Comparison of ENCODE assay signal across 23 mouse cellular contexts in the genomic region with DNA sequence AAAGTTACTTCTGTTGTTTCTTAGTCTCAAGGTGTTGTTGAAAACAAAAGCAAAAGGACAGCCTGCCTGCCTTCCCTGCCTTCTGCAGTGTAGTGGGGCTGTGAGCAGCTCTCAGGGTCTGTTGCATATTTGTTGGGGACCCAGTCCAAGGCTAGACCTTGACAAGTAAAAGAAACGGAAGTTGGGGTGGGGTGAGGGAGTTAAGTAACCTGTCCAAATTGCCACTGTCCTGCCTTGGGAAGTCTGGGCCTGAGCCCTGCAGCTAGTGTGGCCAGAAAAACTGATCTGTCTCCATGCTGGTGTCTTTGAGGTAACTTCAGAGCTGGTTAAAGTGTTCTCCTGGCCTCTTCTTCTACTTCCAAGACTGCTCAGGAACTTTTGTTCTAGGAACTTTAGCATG.
A peak's percentile ranks its signal among the peaks of the same experiment; 100 is the strongest.
DNase-seq lines count a peak whose midpoint lies in the region; ATAC-seq and TF ChIP-seq lines count a peak whose summit lies in the region.
"Had no signal": no experiment of that assay in that cellular context is flagged by ENCODE, and none has a peak within 500 bp of the region (broad histone marks: within the 10 kb centered on the region; RNA-seq: fewer than 3 reads in every experiment).

No protein-coding gene starts in this region.

- 60% methylated on average over 1 of the region's 1 CpGs for WGBS in liver, postnatal 0 days (ENCODE audit: insufficient replicate concordance)
- 62% methylated on average over 1 of the region's 1 CpGs for WGBS in liver, embryonic 12.5 days (ENCODE audit: insufficient replicate concordance)

- no peaks in the 10 kb centered on the region for H3K9me3 ChIP-seq in liver, postnatal 0 days (ENCODE audit: low read length)
- no peaks in the 10 kb centered on the region for H3K9me3 ChIP-seq in liver, embryonic 12.5 days (replicated peaks)
- H3K9me3 ChIP-seq: embryonic facial prominence, embryonic 10.5 days; embryonic facial prominence, embryonic 12.5 days; forebrain, embryonic 13.5 days; forebrain, embryonic 15.5 days; G1E had no signal

- H3K9ac ChIP-seq in liver, postnatal 0 days (replicated peaks), result no peak overlapping the region
- H3K9ac ChIP-seq in liver, embryonic 12.5 days, result no peak overlapping the region
- H3K9ac ChIP-seq: embryonic facial prominence, embryonic 12.5 days; forebrain, embryonic 13.5 days; forebrain, embryonic 15.5 days had no signal

- no peak for TF ChIP-seq CTCF in liver, postnatal 0 days (IDR thresholded peaks at IDR 0.05; ENCODE audit: low read depth)

- peak; percentile 80 for DNase-seq in heart, adult 11 months
- DNase-seq in heart, postnatal 25 days (ENCODE audit: low spot score), result no peak
- DNase-seq in liver, postnatal 0 days, result peak; percentile 7
- DNase-seq: adrenal gland, adult 8-10 months; adrenal gland, postnatal 14 days; adrenal gland, postnatal 36 days; B cell, adult 2 months; cerebellum, adult 11-12 months; cerebellum, adult 2 months; cerebellum, adult 9-10 months; cerebellum, postnatal 10 days; cerebellum, postnatal 25 days had no signal

- intact Hi-C loops in heart, postnatal 25 days (cut with DNase I), result no loop called here

- H3K36me3 ChIP-seq in liver, postnatal 0 days (replicated peaks; ENCODE audit: insufficient read depth, low read length), result no peaks in the 10 kb centered on the region
- H3K36me3 ChIP-seq in liver, embryonic 12.5 days, result no peaks in the 10 kb centered on the region
- H3K36me3 ChIP-seq: embryonic facial prominence, embryonic 10.5 days; embryonic facial prominence, embryonic 12.5 days; forebrain, embryonic 15.5 days; G1E had no signal

- H3K4me3 ChIP-seq in liver, postnatal 0 days (ENCODE audit: low read depth, low read length), result no peak overlapping the region
- H3K4me3 ChIP-seq in liver, embryonic 12.5 days, result no peak overlapping the region
- H3K4me3 ChIP-seq: embryonic facial prominence, embryonic 10.5 days; embryonic facial prominence, embryonic 12.5 days; forebrain, embryonic 13.5 days; forebrain, embryonic 15.5 days had no signal

- no peak overlapping the region for H3K4me2 ChIP-seq in liver, postnatal 0 days (ENCODE audit: low read depth, low read length)
- H3K4me2 ChIP-seq in liver, embryonic 12.5 days, result no peak overlapping the region
- H3K4me2 ChIP-seq: embryonic facial prominence, embryonic 12.5 days; forebrain, embryonic 13.5 days; forebrain, embryonic 15.5 days had no signal

- no peak overlapping the region for H3K27ac ChIP-seq in liver, postnatal 0 days (ENCODE audit: low read depth)
- H3K27ac ChIP-seq in liver, embryonic 12.5 days, result no peak overlapping the region
- H3K27ac ChIP-seq: embryonic facial prominence, embryonic 10.5 days; embryonic facial prominence, embryonic 12.5 days; forebrain, embryonic 13.5 days; forebrain, embryonic 15.5 days had no signal

- ATAC-seq in liver, postnatal 0 days, result no peak
- ATAC-seq in liver, embryonic 12.5 days, result no peak
- peak; percentile 49; the same call in 1 of the 2 replicates for ATAC-seq in megakaryocyte, adult 5-6 weeks (ENCODE audit: poor library complexity, severe bottlenecking)
- ATAC-seq: activated CD4-positive, CD25-positive, alpha-beta regulatory T cell, adult 4 months; CD4-positive, CD25-positive, alpha-beta regulatory T cell, adult 4 months; forebrain, embryonic 13.5 days; forebrain, embryonic 15.5 days; Patski had no signal

- H3K27me3 ChIP-seq in liver, postnatal 0 days (ENCODE audit: insufficient read depth, low read length), result no peaks in the 10 kb centered on the region
- 0 out of 2 replicates have a peak, but pooled peaks cover 5% of the 10 kb centered on the region for H3K27me3 ChIP-seq in liver, embryonic 12.5 days (replicated peaks)
- H3K27me3 ChIP-seq: CH12.LX, Patski had no signal

- TF ChIP-seq EP300 in liver, postnatal 0 days (IDR thresholded peaks at IDR 0.05; ENCODE audit: low read depth), result no peak

- no peaks in the 10 kb centered on the region; the same call in 1 of the 2 replicates for H3K4me1 ChIP-seq in liver, postnatal 0 days (ENCODE audit: insufficient read depth)
- H3K4me1 ChIP-seq in liver, embryonic 12.5 days, result no peaks in the 10 kb centered on the region
- H3K4me1 ChIP-seq: forebrain, embryonic 13.5 days; forebrain, embryonic 15.5 days had no signal
